Mouse (Mus musculus): Measurements from ENCODE around the gene Lyrm7.
A peak's percentile ranks its signal among the peaks of the same experiment; 100 is the strongest.

GRCm38 (mm10) chr11:54862621-54863520, 2.2 kb upstream of the Lyrm7 start:
- TF ChIP-seq CTCF (IDR thresholded peaks at IDR 0.05) (no peak; the same call in none of the 2 replicates), EP300 (IDR thresholded peaks at IDR 0.05; ENCODE audit: insufficient read depth, low read depth, low read length) (0 out of 2 replicates have a peak, but pooled peaks have one; percentile 68), POLR2A (IDR thresholded peaks at IDR 0.05; ENCODE audit: insufficient read depth, low read depth, low read length) (no peak)
